Mouse (Mus musculus) stomach, postnatal 0 days (tissue): ENCODE measurements around the gene Ninj2. TPM values are rescaled to one million over a fixed set of nuclear protein-coding genes. Genes with fewer than 3 reads are reported as not detected.
"Not testable (repeated sequence)": the region's sequence is repeated elsewhere in the genome, so short reads cannot be mapped to it uniquely, and the experiment has no call there.

ENCODE experiments used
- ATAC-seq: fragments of 200-750 bp; cut with Nextera tagmentation; 2 replicates; pipeline ENCODE4 v1.8.0; 2017; ENCODE audit not compliant: low FRiP score, low TSS enrichment
- DNase-seq: peaks from one replicate; pipeline ENCODE4 v3.0.0-alpha.2; 2016; ENCODE audit warnings: low spot score
- H3K27ac ChIP-seq: fragments of 300-500 bp; sonication (generic); replicated peaks from 2 replicates; pipeline ENCODE4 v1.5.1; 2014; ENCODE audit warnings: mild to moderate bottlenecking, control low read depth
- H3K27me3 ChIP-seq: fragments of 300-500 bp; sonication (generic); 2 replicates; pipeline ENCODE4 v1.6.1; 2014; ENCODE audit warnings: low read length; ENCODE audit not compliant: control insufficient read depth, insufficient read depth
- H3K36me3 ChIP-seq: fragments of 300-500 bp; sonication (generic); 2 replicates; pipeline ENCODE4 v1.6.1; 2014; ENCODE audit warnings: low read length, mixed read lengths; ENCODE audit not compliant: control insufficient read depth, insufficient read depth
- H3K4me1 ChIP-seq: fragments of 300-500 bp; sonication (generic); replicated peaks from 2 replicates; pipeline ENCODE4 v1.6.1; 2014; ENCODE audit warnings: antibody characterized with exemption; ENCODE audit not compliant: control insufficient read depth, insufficient read depth
- H3K4me2 ChIP-seq: fragments of 300-500 bp; sonication (generic); replicated peaks from 2 replicates; pipeline ENCODE4 v1.6.1; 2014; ENCODE audit warnings: low read depth, mild to moderate bottlenecking, control low read depth, moderate library complexity
- H3K4me3 ChIP-seq: fragments of 300-500 bp; sonication (generic); 2 replicates; pipeline ENCODE4 v1.5.1; 2014; ENCODE audit warnings: low read depth, low read length, control low read depth
- H3K9ac ChIP-seq: fragments of 300-500 bp; sonication (generic); 2 replicates; pipeline ENCODE4 v1.6.1; 2014; ENCODE audit warnings: mild to moderate bottlenecking, low read length, control low read depth, mixed read lengths
- H3K9me3 ChIP-seq: fragments of 300-500 bp; sonication (generic); 2 replicates; pipeline ENCODE4 v1.6.1; 2016; ENCODE audit warnings: low read length; ENCODE audit not compliant: control insufficient read depth
- CTCF ChIP-seq: IDR thresholded peaks from 2 replicates; pipeline ENCODE4 v1.5.1; 2016; ENCODE audit warnings: antibody characterized with exemption, low read depth, mild to moderate bottlenecking, moderate library complexity
- EP300 ChIP-seq: optimal IDR thresholded peaks from 2 replicates; pipeline ENCODE3; 2016; ENCODE audit warnings: antibody characterized with exemption
- WGBS: fragments of 180-500 bp; shearing (Covaris S2); extraction: QIAGEN DNeasy Blood & Tissue Kit; methylation state at CpG from one replicate; pipeline ENCODE4 v1.1.7; 2014; 5-methylcytosine and 5-hydroxymethylcytosine counted together
- polyA plus RNA-seq: library from polyadenylated mRNA; unstranded; fragments of >200 nt; fragmentation: Nextera tagmentation; extraction: Ambion mirVana; gene quantifications from 2 replicates; pipeline ENCODE4 v1.2.1, GENCODE M21; 2015

Gene Ninj2
- polyA plus RNA-seq, 1 experiment from 2014 or later, result not detected

- no peaks in the 10 kb centered on the region for H3K27me3 ChIP-seq
- H3K9me3 ChIP-seq, result no peaks in the 10 kb centered on the region
- no peaks in the 10 kb centered on the region for H3K4me1 ChIP-seq
- no peak overlapping the region for H3K27ac ChIP-seq
- ATAC-seq, result no peak
- TF ChIP-seq EP300 (no peak), CTCF (no peak)
- H3K4me2 ChIP-seq, result no peak overlapping the region
- H3K4me3 ChIP-seq, result no peak overlapping the region
- no peaks in the 10 kb centered on the region for H3K36me3 ChIP-seq
- 86% methylated on average over 4 of the region's 4 CpGs for WGBS
- no peak overlapping the region for H3K9ac ChIP-seq
- no peak for DNase-seq
Observed at GRCm38 (mm10) chr6:120081516-120081915, 11.6 kb upstream of the Ninj2 start.

DNA sequence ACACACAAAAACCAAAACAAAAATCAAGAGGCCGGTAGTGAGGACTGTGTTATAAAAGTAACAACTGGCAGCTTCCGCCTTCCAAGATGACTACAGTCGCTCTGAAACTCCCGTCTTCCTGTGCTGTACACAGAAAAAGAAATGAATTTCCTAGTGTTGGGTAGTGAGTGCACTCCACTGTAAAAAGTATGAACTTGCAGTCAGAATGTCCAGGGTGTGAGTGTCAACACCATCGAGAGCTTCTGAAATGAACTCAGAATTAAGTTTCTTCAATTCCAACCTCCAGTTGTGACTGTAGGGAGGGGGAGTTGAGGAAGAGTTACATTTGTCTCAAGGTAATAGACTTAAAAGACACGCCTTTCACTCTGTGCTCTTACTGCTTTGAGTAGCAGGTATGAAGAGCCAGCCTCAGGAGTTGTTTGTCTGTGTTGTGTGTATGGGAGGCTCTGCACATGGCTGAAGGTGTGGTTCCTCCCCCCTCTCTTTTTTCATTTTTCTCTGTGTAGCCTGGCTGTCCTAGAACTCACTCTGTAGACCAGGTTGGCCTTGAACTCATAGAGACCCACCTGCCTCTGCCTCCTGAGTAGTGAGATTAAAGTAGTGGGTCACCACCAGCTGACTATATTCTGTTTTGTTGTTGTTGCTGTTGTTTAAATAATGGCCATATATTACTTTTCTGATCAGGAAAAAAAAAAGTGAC is 10.7 kb upstream of the Ninj2 start:
- no peak for DNase-seq
- H3K27me3 ChIP-seq, result no peaks in the 10 kb centered on the region
- no peaks in the 10 kb centered on the region for H3K4me1 ChIP-seq
- no peaks in the 10 kb centered on the region for H3K36me3 ChIP-seq
- no peak overlapping the region for H3K4me3 ChIP-seq
- TF ChIP-seq EP300 (no peak), CTCF (no peak)
- H3K9me3 ChIP-seq, result no peaks in the 10 kb centered on the region
- H3K4me2 ChIP-seq, result no peak overlapping the region
- WGBS, result 88% methylated on average over 6 of the region's 6 CpGs
- no peak overlapping the region for H3K9ac ChIP-seq
- no peak overlapping the region for H3K27ac ChIP-seq
- ATAC-seq, result no peak

DNA sequence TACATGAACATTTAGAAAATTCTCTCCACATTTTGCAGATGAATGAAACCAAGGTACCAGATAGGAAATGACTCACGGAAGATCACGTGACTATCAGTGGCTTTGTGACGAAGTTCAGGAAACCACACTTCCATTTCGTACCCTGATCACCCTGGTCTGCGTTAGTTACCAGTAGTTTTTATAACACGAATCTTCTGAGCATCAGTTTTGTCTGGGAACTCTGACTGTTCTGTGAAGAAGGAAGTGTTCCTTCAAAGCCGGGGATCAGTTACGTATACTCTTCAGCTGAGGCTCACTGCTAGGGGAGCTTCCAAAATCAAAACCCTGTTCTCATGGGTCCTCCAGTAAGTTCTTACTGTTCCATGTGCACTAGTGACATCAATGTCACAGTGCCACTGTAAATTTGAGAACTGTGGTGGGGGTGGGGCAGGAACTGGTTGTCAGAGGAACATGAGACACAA is 10.2 kb upstream of the Ninj2 start:
- TF ChIP-seq CTCF (no peak), EP300 (no peak)
- ATAC-seq, result no peak
- Histone ChIP-seq H3K4me2 (no peak overlapping the region), H3K27ac (no peak overlapping the region), H3K4me1 (no peaks in the 10 kb centered on the region), H3K9me3 (no peaks in the 10 kb centered on the region), H3K4me3 (no peak overlapping the region), H3K36me3 (no peaks in the 10 kb centered on the region), H3K27me3 (no peaks in the 10 kb centered on the region), H3K9ac (no peak overlapping the region)
- WGBS, result 76% methylated on average over 8 of the region's 8 CpGs
- DNase-seq, result no peak

DNA sequence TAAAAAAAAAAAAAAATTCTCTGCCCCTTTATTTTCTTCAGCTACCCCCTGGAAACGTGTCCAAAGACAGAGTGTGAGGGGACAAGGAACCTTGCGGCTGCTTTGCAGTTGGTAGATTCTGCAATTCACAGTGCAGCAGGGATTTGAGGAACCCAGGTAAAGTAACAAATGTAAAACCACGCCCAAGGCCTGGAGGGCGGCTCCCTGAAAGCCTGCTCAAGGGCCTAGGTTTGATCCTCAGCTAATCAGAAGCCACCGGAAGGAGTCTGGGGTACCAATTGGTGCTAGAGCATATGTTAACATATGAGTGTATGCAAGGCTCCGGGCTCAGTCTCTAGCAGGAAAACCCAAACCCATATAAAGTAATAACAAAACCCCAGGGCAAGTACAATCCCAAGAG is 9.7 kb upstream of the Ninj2 start:
- 63% methylated on average over 6 of the region's 6 CpGs for WGBS
- H3K4me2 ChIP-seq, result no peak overlapping the region
- ATAC-seq, result no peak
- H3K27ac ChIP-seq, result no peak overlapping the region
- no peak for DNase-seq
- H3K9ac ChIP-seq, result no peak overlapping the region
- no peaks in the 10 kb centered on the region for H3K9me3 ChIP-seq
- H3K27me3 ChIP-seq, result no peaks in the 10 kb centered on the region
- TF ChIP-seq EP300, result no peak
- no peak for TF ChIP-seq CTCF
- no peaks in the 10 kb centered on the region for H3K4me1 ChIP-seq
- H3K36me3 ChIP-seq, result no peaks in the 10 kb centered on the region
- no peak overlapping the region for H3K4me3 ChIP-seq

GRCm38 (mm10) chr6:120084983-120085382 is 8.2 kb upstream of the Ninj2 start:
- Histone ChIP-seq H3K27ac (no peak overlapping the region), H3K4me2 (no peak overlapping the region), H3K27me3 (no peaks in the 10 kb centered on the region), H3K9ac (no peak overlapping the region), H3K36me3 (no peaks in the 10 kb centered on the region), H3K4me3 (no peak overlapping the region), H3K4me1 (no peaks in the 10 kb centered on the region), H3K9me3 (no peaks in the 10 kb centered on the region)
- ATAC-seq, result no peak
- DNase-seq, result no peak
- TF ChIP-seq CTCF (no peak), EP300 (no peak)
- WGBS, result 88% methylated on average over 2 of the region's 2 CpGs

DNA sequence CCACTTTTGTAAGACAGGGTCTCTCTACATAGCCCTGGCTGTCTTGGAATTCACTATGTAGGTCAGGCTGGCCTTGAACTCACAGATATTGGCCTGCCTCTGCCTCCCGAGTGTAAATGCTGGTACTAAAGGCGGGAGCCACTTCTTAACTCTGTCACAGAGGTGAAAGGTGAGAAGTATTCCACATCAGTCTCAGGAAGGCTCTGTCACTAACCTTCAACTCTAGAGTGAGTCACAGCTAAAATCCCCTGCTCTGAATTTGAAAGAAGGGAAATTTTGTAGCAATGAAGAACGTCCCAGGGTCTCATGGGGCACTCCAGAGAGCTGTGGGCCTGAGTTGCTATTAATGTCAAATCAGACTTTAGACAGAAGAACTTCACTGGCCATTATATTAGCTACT is 7.3 kb upstream of the Ninj2 start:
- Histone ChIP-seq H3K27me3 (no peaks in the 10 kb centered on the region), H3K9ac (no peak overlapping the region), H3K4me2 (no peak overlapping the region), H3K27ac (no peak overlapping the region), H3K36me3 (no peaks in the 10 kb centered on the region), H3K9me3 (no peaks in the 10 kb centered on the region), H3K4me1 (no peaks in the 10 kb centered on the region), H3K4me3 (no peak overlapping the region)
- ATAC-seq (no peak), DNase-seq (no peak)
- WGBS, result 72% methylated on average over 3 of the region's 3 CpGs
- no peak for TF ChIP-seq EP300
- no peak for TF ChIP-seq CTCF

DNA sequence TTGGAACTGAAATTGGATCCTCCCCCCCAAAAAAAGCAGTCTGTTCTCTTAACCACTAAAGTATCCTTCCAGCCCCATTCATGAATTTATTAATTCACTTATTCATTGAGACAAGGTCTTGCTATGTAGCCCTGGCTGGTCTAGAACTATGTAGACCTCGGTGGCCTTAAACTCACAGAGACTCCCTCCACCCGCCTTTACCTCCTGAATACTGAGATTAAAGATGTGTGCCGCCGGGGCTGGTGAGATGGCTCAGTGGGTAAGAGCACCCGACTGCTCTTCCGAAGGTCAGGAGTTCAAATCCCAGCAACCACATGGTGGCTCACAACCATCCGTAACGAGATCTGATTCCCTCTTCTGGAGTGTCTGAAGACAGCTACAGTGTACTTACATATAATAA is 6.1 kb upstream of the Ninj2 start:
- not testable (repeated sequence) for H3K36me3 ChIP-seq, ATAC-seq, H3K27me3 ChIP-seq, H3K9ac ChIP-seq, H3K4me3 ChIP-seq, H3K27ac ChIP-seq, H3K9me3 ChIP-seq, H3K4me1 ChIP-seq, H3K4me2 ChIP-seq, DNase-seq
- 90% methylated on average over 6 of the region's 8 CpGs for WGBS
